Mouse (Mus musculus) stomach, postnatal 0 days (tissue): Measurements from ENCODE around the gene Tgfbr2. TPM values are rescaled to one million over a fixed set of nuclear protein-coding genes. Genes with fewer than 3 reads are reported as not detected.
A peak's percentile ranks its signal among the peaks of the same experiment; 100 is the strongest.

Experiments used
- ATAC-seq: fragments of 200-750 bp; cut with Nextera tagmentation; 2 replicates; pipeline ENCODE4 v1.8.0; 2017; ENCODE audit not compliant: low FRiP score, low TSS enrichment
- DNase-seq: peaks from one replicate; pipeline ENCODE4 v3.0.0-alpha.2; 2016; ENCODE audit warnings: low spot score
- H3K27ac ChIP-seq: fragments of 300-500 bp; sonication (generic); replicated peaks from 2 replicates; pipeline ENCODE4 v1.5.1; 2014; ENCODE audit warnings: mild to moderate bottlenecking, control low read depth
- H3K27me3 ChIP-seq: fragments of 300-500 bp; sonication (generic); 2 replicates; pipeline ENCODE4 v1.6.1; 2014; ENCODE audit warnings: low read length; ENCODE audit not compliant: control insufficient read depth, insufficient read depth
- H3K36me3 ChIP-seq: fragments of 300-500 bp; sonication (generic); 2 replicates; pipeline ENCODE4 v1.6.1; 2014; ENCODE audit warnings: low read length, mixed read lengths; ENCODE audit not compliant: control insufficient read depth, insufficient read depth
- H3K4me1 ChIP-seq: fragments of 300-500 bp; sonication (generic); replicated peaks from 2 replicates; pipeline ENCODE4 v1.6.1; 2014; ENCODE audit warnings: antibody characterized with exemption; ENCODE audit not compliant: control insufficient read depth, insufficient read depth
- H3K4me2 ChIP-seq: fragments of 300-500 bp; sonication (generic); replicated peaks from 2 replicates; pipeline ENCODE4 v1.6.1; 2014; ENCODE audit warnings: low read depth, mild to moderate bottlenecking, control low read depth, moderate library complexity
- H3K4me3 ChIP-seq: fragments of 300-500 bp; sonication (generic); 2 replicates; pipeline ENCODE4 v1.5.1; 2014; ENCODE audit warnings: low read depth, low read length, control low read depth
- H3K9ac ChIP-seq: fragments of 300-500 bp; sonication (generic); 2 replicates; pipeline ENCODE4 v1.6.1; 2014; ENCODE audit warnings: mild to moderate bottlenecking, low read length, control low read depth, mixed read lengths
- H3K9me3 ChIP-seq: fragments of 300-500 bp; sonication (generic); 2 replicates; pipeline ENCODE4 v1.6.1; 2016; ENCODE audit warnings: low read length; ENCODE audit not compliant: control insufficient read depth
- CTCF ChIP-seq: IDR thresholded peaks from 2 replicates; pipeline ENCODE4 v1.5.1; 2016; ENCODE audit warnings: antibody characterized with exemption, low read depth, mild to moderate bottlenecking, moderate library complexity
- EP300 ChIP-seq: optimal IDR thresholded peaks from 2 replicates; pipeline ENCODE3; 2016; ENCODE audit warnings: antibody characterized with exemption
- WGBS: fragments of 180-500 bp; shearing (Covaris S2); extraction: QIAGEN DNeasy Blood & Tissue Kit; methylation state at CpG from one replicate; pipeline ENCODE4 v1.1.7; 2014; 5-methylcytosine and 5-hydroxymethylcytosine counted together
- polyA plus RNA-seq: library from polyadenylated mRNA; unstranded; fragments of >200 nt; fragmentation: Nextera tagmentation; extraction: Ambion mirVana; gene quantifications from 2 replicates; pipeline ENCODE4 v1.2.1, GENCODE M21; 2015

The Tgfbr2 gene
- polyA plus RNA-seq, 1 experiment from 2014 or later = 16.8 TPM

- TF ChIP-seq CTCF (peak; percentile 35; the same call in 1 of the 2 replicates), EP300 (no peak)
- H3K36me3 ChIP-seq = peaks cover 21% of the 10 kb centered on the region
- H3K27me3 ChIP-seq = no peaks in the 10 kb centered on the region
- peak overlapping the region; percentile 69 for H3K27ac ChIP-seq
- ATAC-seq (no peak), DNase-seq (no peak)
- H3K4me1 ChIP-seq = no peaks in the 10 kb centered on the region
- 55% methylated on average over 6 of the region's 6 CpGs for WGBS
- H3K9ac ChIP-seq = no peak overlapping the region
- H3K4me3 ChIP-seq = no peak overlapping the region
- H3K4me2 ChIP-seq = no peak overlapping the region
- no peaks in the 10 kb centered on the region for H3K9me3 ChIP-seq
These were observed 52.6 kb downstream of the Tgfbr2 start for GRCm38 (mm10) chr9:116122544-116122943.

- Histone ChIP-seq H3K4me3 (no peak overlapping the region), H3K36me3 (peaks cover 20% of the 10 kb centered on the region), H3K4me2 (no peak overlapping the region), H3K27ac (peak overlapping the region; percentile 35; the same call in 1 of the 2 replicates), H3K27me3 (no peaks in the 10 kb centered on the region), H3K9ac (no peak overlapping the region), H3K9me3 (no peaks in the 10 kb centered on the region), H3K4me1 (no peaks in the 10 kb centered on the region)
- no peak for TF ChIP-seq CTCF
- no peak for TF ChIP-seq EP300
- DNase-seq = no peak
- peak; percentile 9; the same call in 1 of the 2 replicates for ATAC-seq
- WGBS = 58% methylated on average over 7 of the region's 7 CpGs
These were observed 53.7 kb downstream of the Tgfbr2 start for GRCm38 (mm10) chr9:116121472-116121871.

GRCm38 (mm10) chr9:116119990-116120389 is 55.2 kb downstream of the Tgfbr2 start:
- no peak for DNase-seq
- Histone ChIP-seq H3K27ac (no peak overlapping the region), H3K36me3 (peaks cover 9% of the 10 kb centered on the region), H3K4me1 (0 out of 2 replicates have a peak, but pooled peaks cover under 1% of the 10 kb centered on the region), H3K4me3 (no peak overlapping the region), H3K9me3 (no peaks in the 10 kb centered on the region), H3K27me3 (no peaks in the 10 kb centered on the region), H3K4me2 (no peak overlapping the region), H3K9ac (no peak overlapping the region)
- no peak for TF ChIP-seq CTCF
- no peak for TF ChIP-seq EP300
- WGBS = 83% methylated on average over 7 of the region's 7 CpGs
- no peak for ATAC-seq

DNA sequence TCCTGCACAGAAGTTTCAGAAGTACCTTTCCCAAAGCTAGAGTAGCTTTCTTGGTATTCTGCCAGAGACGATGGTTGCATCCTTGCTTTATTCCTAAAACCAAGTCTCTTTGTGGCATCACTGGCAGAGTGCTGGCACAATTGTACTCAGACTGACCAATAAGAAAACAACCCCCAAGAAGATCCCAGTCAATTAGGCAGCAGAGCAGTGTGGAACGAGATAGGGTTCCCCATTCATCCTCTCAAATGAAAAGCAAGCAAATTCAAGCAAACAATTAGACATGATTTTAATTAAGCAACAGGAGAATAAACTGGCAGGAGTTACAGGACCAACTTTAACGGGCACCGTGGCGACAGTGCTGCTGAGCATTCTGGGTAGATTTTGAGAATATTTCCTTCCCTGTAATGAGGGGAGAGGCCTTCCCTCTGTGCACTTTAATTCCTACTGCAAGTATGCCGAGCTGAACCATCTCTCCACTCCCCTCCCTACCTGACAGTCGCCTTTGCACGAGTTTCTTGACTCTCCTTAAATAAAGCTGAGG is 56.8 kb downstream of the Tgfbr2 start:
- Histone ChIP-seq H3K4me2 (no peak overlapping the region), H3K9ac (no peak overlapping the region), H3K4me3 (no peak overlapping the region), H3K9me3 (no peaks in the 10 kb centered on the region), H3K4me1 (0 out of 2 replicates have a peak, but pooled peaks cover 4% of the 10 kb centered on the region), H3K36me3 (peaks cover 12% of the 10 kb centered on the region; the same call in 1 of the 2 replicates), H3K27ac (no peak overlapping the region), H3K27me3 (no peaks in the 10 kb centered on the region)
- TF ChIP-seq CTCF = no peak
- TF ChIP-seq EP300 = no peak
- 77% methylated on average over 8 of the region's 8 CpGs for WGBS
- ATAC-seq (no peak), DNase-seq (no peak)

DNA sequence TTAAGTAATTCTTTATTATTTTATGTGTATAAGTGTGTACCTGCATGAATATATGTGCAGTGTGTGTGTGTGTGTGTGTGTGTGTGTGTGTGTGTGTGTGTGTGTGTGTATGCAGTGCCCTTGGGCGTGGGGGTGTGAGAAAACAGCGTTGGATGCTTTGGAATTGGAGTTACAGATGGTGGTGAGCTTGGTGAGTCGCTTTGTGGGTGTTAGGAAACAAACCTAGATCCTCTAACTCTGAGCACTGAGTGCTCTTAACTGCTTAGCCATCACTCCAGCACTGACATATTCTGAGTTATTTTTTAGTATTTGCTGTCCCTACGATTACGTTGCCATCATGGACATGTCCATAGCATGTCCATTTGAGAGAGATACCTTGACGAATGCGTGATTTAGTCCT is 59.3 kb downstream of the Tgfbr2 start:
- 0 out of 2 replicates have a peak, but pooled peaks cover 4% of the 10 kb centered on the region for H3K4me1 ChIP-seq
- ATAC-seq (no peak), DNase-seq (no peak)
- no peak overlapping the region for H3K9ac ChIP-seq
- 92% methylated on average over 7 of the region's 7 CpGs for WGBS
- no peaks in the 10 kb centered on the region for H3K27me3 ChIP-seq
- H3K36me3 ChIP-seq = peaks cover 17% of the 10 kb centered on the region; the same call in 1 of the 2 replicates
- TF ChIP-seq EP300 = no peak
- TF ChIP-seq CTCF = no peak
- no peak overlapping the region for H3K4me2 ChIP-seq
- H3K9me3 ChIP-seq = no peaks in the 10 kb centered on the region
- no peak overlapping the region for H3K27ac ChIP-seq
- H3K4me3 ChIP-seq = no peak overlapping the region

DNA sequence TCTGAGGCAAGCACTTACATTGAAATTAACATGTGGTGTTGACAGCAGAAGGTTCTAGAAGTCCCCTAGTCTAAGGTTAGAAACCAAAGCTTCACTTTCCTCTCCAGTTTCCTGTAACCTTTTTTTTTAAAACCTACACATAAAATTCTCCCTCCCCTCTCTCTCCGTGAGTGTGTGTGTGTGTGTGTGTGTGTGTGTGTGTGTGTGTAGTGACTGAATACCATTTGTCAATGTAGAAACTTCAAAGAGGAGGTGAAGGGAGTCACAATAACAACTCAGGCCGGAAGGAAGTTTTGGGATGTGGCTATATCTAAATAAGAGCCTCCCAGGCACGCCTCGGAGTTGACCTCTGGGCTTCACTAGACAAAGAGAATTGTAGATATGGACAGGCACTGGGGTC is 60.8 kb downstream of the Tgfbr2 start:
- DNase-seq (no peak), ATAC-seq (no peak)
- no peak overlapping the region for H3K4me2 ChIP-seq
- H3K9ac ChIP-seq = no peak overlapping the region
- no peaks in the 10 kb centered on the region for H3K27me3 ChIP-seq
- no peaks in the 10 kb centered on the region for H3K9me3 ChIP-seq
- H3K27ac ChIP-seq = no peak overlapping the region
- H3K36me3 ChIP-seq = peaks cover 23% of the 10 kb centered on the region; the same call in 1 of the 2 replicates
- 0 out of 2 replicates have a peak, but pooled peaks cover 4% of the 10 kb centered on the region for H3K4me1 ChIP-seq
- 14% methylated on average over 4 of the region's 4 CpGs for WGBS
- no peak for TF ChIP-seq CTCF
- no peak for TF ChIP-seq EP300
- no peak overlapping the region for H3K4me3 ChIP-seq
